Mouse (Mus musculus): ENCODE results near the gene Sult4a1. TPM values are rescaled to one million over a fixed set of nuclear protein-coding genes. Genes with fewer than 3 reads are reported as not detected.
A peak's percentile ranks its signal among the peaks of the same experiment; 100 is the strongest.
"Not testable (repeated sequence)": the region's sequence is repeated elsewhere in the genome, so short reads cannot be mapped to it uniquely, and the experiment has no call there.

The Sult4a1 gene
- polyA plus RNA-seq, 1 experiment from 2014 or later = 40.3 TPM

- Histone ChIP-seq H3K4me2 (no peak overlapping the region), H3K9me3 (replicated peaks) (no peaks in the 10 kb centered on the region), H3K4me1 (no peaks in the 10 kb centered on the region), H3K4me3 (no peak overlapping the region), H3K9ac (no peak overlapping the region), H3K36me3 (ENCODE audit: poor library complexity, severe bottlenecking) (no peaks in the 10 kb centered on the region), H3K27ac (no peak overlapping the region), H3K27me3 (no peaks in the 10 kb centered on the region)
- ATAC-seq = no peak
- 69% methylated on average over 7 of the region's 7 CpGs for WGBS
Measured at GRCm38 (mm10) chr15:84124086-84124485, 18.5 kb upstream of the Sult4a1 start.

GRCm38 (mm10) chr15:84123075-84123474 lies 17.5 kb upstream of the Sult4a1 start, which contains the start of gene Pnpla5:
Gene Pnpla5 (minus strand): TSS chr15:84123175.
- Histone ChIP-seq H3K4me1 (no peaks in the 10 kb centered on the region), H3K9me3 (replicated peaks) (no peaks in the 10 kb centered on the region), H3K4me3 (no peak within 1 kb of the TSS), H3K9ac (no peak within 1 kb of the TSS), H3K27ac (no peak within 1 kb of the TSS), H3K4me2 (no peak within 1 kb of the TSS), H3K27me3 (no peaks in the 10 kb centered on the region), H3K36me3 (ENCODE audit: poor library complexity, severe bottlenecking) (no peaks in the 10 kb centered on the region)
- no peak for ATAC-seq
- 77% methylated on average over 8 of the region's 8 CpGs for WGBS

GRCm38 (mm10) chr15:84121036-84121435 lies 15.5 kb upstream of the Sult4a1 start:
- no peaks in the 10 kb centered on the region for H3K4me1 ChIP-seq
- H3K4me3 ChIP-seq = no peak overlapping the region
- H3K27me3 ChIP-seq = no peaks in the 10 kb centered on the region
- H3K36me3 ChIP-seq (ENCODE audit: poor library complexity, severe bottlenecking) = no peaks in the 10 kb centered on the region
- ATAC-seq = no peak
- no peak overlapping the region for H3K9ac ChIP-seq
- no peaks in the 10 kb centered on the region; the same call in 1 of the 2 replicates for H3K9me3 ChIP-seq (replicated peaks)
- no peak overlapping the region for H3K27ac ChIP-seq
- no peak overlapping the region for H3K4me2 ChIP-seq
- WGBS = 80% methylated on average over 7 of the region's 7 CpGs

- Histone ChIP-seq H3K4me3 (no peak overlapping the region), H3K4me2 (no peak overlapping the region), H3K27me3 (no peaks in the 10 kb centered on the region), H3K4me1 (no peaks in the 10 kb centered on the region), H3K36me3 (ENCODE audit: poor library complexity, severe bottlenecking) (no peaks in the 10 kb centered on the region), H3K9ac (no peak overlapping the region), H3K9me3 (replicated peaks) (no peaks in the 10 kb centered on the region; the same call in 1 of the 2 replicates), H3K27ac (no peak overlapping the region)
- no peak for ATAC-seq
- 26% methylated on average over 6 of the region's 6 CpGs for WGBS
Measured at GRCm38 (mm10) chr15:84120612-84121011, 15.1 kb upstream of the Sult4a1 start.

- Histone ChIP-seq H3K36me3 (ENCODE audit: poor library complexity, severe bottlenecking) (no peaks in the 10 kb centered on the region), H3K9me3 (replicated peaks) (no peaks in the 10 kb centered on the region; the same call in 1 of the 2 replicates), H3K4me1 (no peaks in the 10 kb centered on the region), H3K9ac (no peak overlapping the region), H3K4me2 (no peak overlapping the region), H3K27me3 (no peaks in the 10 kb centered on the region), H3K4me3 (no peak overlapping the region), H3K27ac (no peak overlapping the region)
- no peak for ATAC-seq
- 66% methylated on average over 1 of the region's 1 CpGs for WGBS
Measured at GRCm38 (mm10) chr15:84116466-84116865, 10.9 kb upstream of the Sult4a1 start.

- ATAC-seq = no peak
- no peaks in the 10 kb centered on the region for H3K4me1 ChIP-seq
- no peak overlapping the region for H3K27ac ChIP-seq
- 66% methylated on average over 5 of the region's 5 CpGs for WGBS
- no peak overlapping the region for H3K4me2 ChIP-seq
- H3K36me3 ChIP-seq (ENCODE audit: poor library complexity, severe bottlenecking) = no peaks in the 10 kb centered on the region
- no peak overlapping the region for H3K4me3 ChIP-seq
- H3K9me3 ChIP-seq (replicated peaks) = no peaks in the 10 kb centered on the region; the same call in 1 of the 2 replicates
- H3K9ac ChIP-seq = no peak overlapping the region
- H3K27me3 ChIP-seq = no peaks in the 10 kb centered on the region
Measured at GRCm38 (mm10) chr15:84115727-84116126, 10.2 kb upstream of the Sult4a1 start.

GRCm38 (mm10) chr15:84113873-84114272 lies 8.3 kb upstream of the Sult4a1 start:
- H3K9me3 ChIP-seq (replicated peaks) = no peaks in the 10 kb centered on the region; the same call in 1 of the 2 replicates
- H3K4me3 ChIP-seq = no peak overlapping the region
- H3K4me2 ChIP-seq = no peak overlapping the region
- ATAC-seq = no peak
- H3K4me1 ChIP-seq = no peaks in the 10 kb centered on the region
- 80% methylated on average over 6 of the region's 6 CpGs for WGBS
- no peak overlapping the region for H3K9ac ChIP-seq
- 0 out of 2 replicates have a peak, but pooled peaks cover 2% of the 10 kb centered on the region for H3K27me3 ChIP-seq
- H3K36me3 ChIP-seq (ENCODE audit: poor library complexity, severe bottlenecking) = no peaks in the 10 kb centered on the region
- no peak overlapping the region for H3K27ac ChIP-seq

GRCm38 (mm10) chr15:84108899-84109298 lies 3.3 kb upstream of the Sult4a1 start:
- Histone ChIP-seq H3K27ac (no peak overlapping the region), H3K4me2 (no peak overlapping the region), H3K9ac (no peak overlapping the region), H3K36me3 (ENCODE audit: poor library complexity, severe bottlenecking) (no peaks in the 10 kb centered on the region), H3K9me3 (replicated peaks) (no peaks in the 10 kb centered on the region), H3K27me3 (peaks cover 40% of the 10 kb centered on the region), H3K4me1 (peaks cover 23% of the 10 kb centered on the region), H3K4me3 (no peak overlapping the region)
- no peak for ATAC-seq
- 5% methylated on average over 13 of the region's 13 CpGs for WGBS

GRCm38 (mm10) chr15:84105924-84106500 lies 458 bp upstream of the Sult4a1 start:
- Histone ChIP-seq H3K27me3 (peaks cover 44% of the 10 kb centered on the region), H3K36me3 (ENCODE audit: poor library complexity, severe bottlenecking) (no peaks in the 10 kb centered on the region), H3K9me3 (replicated peaks) (no peaks in the 10 kb centered on the region), H3K9ac (peak overlapping the region; percentile 73), H3K4me1 (peaks cover 24% of the 10 kb centered on the region), H3K4me2 (peak overlapping the region; percentile 84), H3K4me3 (peak overlapping the region; percentile 63), H3K27ac (no peak overlapping the region)
- ATAC-seq = peak; percentile 42; the same call in 1 of the 2 replicates
- 11% methylated on average over 12 of the region's 12 CpGs for WGBS

GRCm38 (mm10) chr15:84104626-84105025 lies 928 bp downstream of the Sult4a1 start:
- Histone ChIP-seq H3K36me3 (ENCODE audit: poor library complexity, severe bottlenecking) (no peaks in the 10 kb centered on the region), H3K27ac (no peak overlapping the region), H3K27me3 (peaks cover 43% of the 10 kb centered on the region), H3K4me2 (peak overlapping the region; percentile 84), H3K9ac (peak overlapping the region; percentile 73), H3K4me1 (peaks cover 24% of the 10 kb centered on the region), H3K9me3 (replicated peaks) (no peaks in the 10 kb centered on the region), H3K4me3 (peak overlapping the region; percentile 63)
- no peak for ATAC-seq
- WGBS = 76% methylated on average over 7 of the region's 7 CpGs

GRCm38 (mm10) chr15:84097536-84097935 lies 8.0 kb downstream of the Sult4a1 start:
- H3K27ac ChIP-seq; H3K36me3 ChIP-seq (ENCODE audit: poor library complexity, severe bottlenecking); ATAC-seq; H3K4me2 ChIP-seq; H3K4me3 ChIP-seq; H3K9me3 ChIP-seq (replicated peaks); H3K9ac ChIP-seq; H3K4me1 ChIP-seq; H3K27me3 ChIP-seq: not testable (repeated sequence)
- 89% methylated on average over 15 of the region's 15 CpGs for WGBS

GRCm38 (mm10) chr15:84096051-84096450 lies 9.5 kb downstream of the Sult4a1 start:
- whole genome bisulfite sequencing = 85% methylated on average over 8 of the region's 8 CpGs
- peaks cover 8% of the 10 kb centered on the region; the same call in 1 of the 2 replicates for H3K36me3 ChIP-seq (ENCODE audit: poor library complexity, severe bottlenecking)
- H3K4me1 ChIP-seq = peaks cover 10% of the 10 kb centered on the region; the same call in 1 of the 2 replicates
- ATAC-seq = no peak
- H3K9ac ChIP-seq = no peak overlapping the region
- no peak overlapping the region for H3K4me2 ChIP-seq
- no peaks in the 10 kb centered on the region for H3K27me3 ChIP-seq
- no peaks in the 10 kb centered on the region for H3K9me3 ChIP-seq (replicated peaks)
- no peak overlapping the region for H3K27ac ChIP-seq
- no peak overlapping the region for H3K4me3 ChIP-seq

GRCm38 (mm10) chr15:84094921-84095320 lies 10.6 kb downstream of the Sult4a1 start:
- Histone ChIP-seq H3K9me3 (replicated peaks) (no peaks in the 10 kb centered on the region), H3K4me2 (no peak overlapping the region), H3K4me3 (no peak overlapping the region), H3K4me1 (peaks cover 10% of the 10 kb centered on the region; the same call in 1 of the 2 replicates), H3K36me3 (ENCODE audit: poor library complexity, severe bottlenecking) (peaks cover 8% of the 10 kb centered on the region; the same call in 1 of the 2 replicates), H3K27ac (no peak overlapping the region), H3K27me3 (no peaks in the 10 kb centered on the region), H3K9ac (no peak overlapping the region)
- ATAC-seq = no peak; the same call in 1 of the 2 replicates
- 59% methylated on average over 7 of the region's 7 CpGs for WGBS
